Mouse (Mus musculus) midbrain, embryonic 13.5 days (tissue): ENCODE measurements around the gene Spin1. TPM values are rescaled to one million over a fixed set of nuclear protein-coding genes. Genes with fewer than 3 reads are reported as not detected.

Experiments
- ATAC-seq: fragments of 200-750 bp; cut with Nextera tagmentation; 2 replicates; pipeline ENCODE4 v1.8.0; 2017; ENCODE audit warnings: mild to moderate bottlenecking, moderate TSS enrichment, moderate library complexity
- H3K27ac ChIP-seq: fragments of 300-500 bp; sonication (generic); 2 replicates; pipeline ENCODE4 v1.5.1; 2015; ENCODE audit warnings: inconsistent platforms, mild to moderate bottlenecking, moderate library complexity
- H3K27me3 ChIP-seq: fragments of 300-500 bp; sonication (generic); 2 replicates; pipeline ENCODE4 v1.6.1; 2015; ENCODE audit warnings: mild to moderate bottlenecking, inconsistent platforms
- H3K36me3 ChIP-seq: fragments of 300-500 bp; sonication (generic); 2 replicates; pipeline ENCODE4 v1.6.1; 2015; ENCODE audit warnings: mild to moderate bottlenecking, inconsistent platforms
- H3K4me1 ChIP-seq: fragments of 300-500 bp; sonication (generic); replicated peaks from 2 replicates; pipeline ENCODE4 v1.6.1; 2015; ENCODE audit warnings: inconsistent platforms
- H3K4me2 ChIP-seq: fragments of 300-500 bp; sonication (generic); replicated peaks from 2 replicates; pipeline ENCODE4 v1.6.1; 2015; ENCODE audit warnings: moderate library complexity, mild to moderate bottlenecking, inconsistent platforms
- H3K4me3 ChIP-seq: fragments of 300-500 bp; sonication (generic); replicated peaks from 2 replicates; pipeline ENCODE4 v1.5.1; 2015; ENCODE audit warnings: mild to moderate bottlenecking, inconsistent platforms
- H3K9ac ChIP-seq: fragments of 300-500 bp; sonication (generic); replicated peaks from 2 replicates; pipeline ENCODE4 v1.6.1; 2015; ENCODE audit warnings: mild to moderate bottlenecking, inconsistent platforms
- H3K9me3 ChIP-seq: fragments of 300-500 bp; sonication (generic); 2 replicates; pipeline ENCODE4 v1.6.1; 2016; ENCODE audit warnings: mild to moderate bottlenecking, inconsistent platforms
- WGBS: fragments of 180-500 bp; shearing (Covaris S2); methylation state at CpG from one replicate; pipeline ENCODE4 v1.1.7; 2015; 5-methylcytosine and 5-hydroxymethylcytosine counted together
- polyA plus RNA-seq: library from polyadenylated mRNA; unstranded; fragments of >200 nt; fragmentation: Nextera tagmentation; extraction: Ambion mirVana; gene quantifications from 2 replicates; pipeline ENCODE4 v1.2.1, GENCODE M21; 2015

Gene Spin1
- polyA plus RNA-seq, 1 experiment from 2014 or later = 136 TPM

DNA sequence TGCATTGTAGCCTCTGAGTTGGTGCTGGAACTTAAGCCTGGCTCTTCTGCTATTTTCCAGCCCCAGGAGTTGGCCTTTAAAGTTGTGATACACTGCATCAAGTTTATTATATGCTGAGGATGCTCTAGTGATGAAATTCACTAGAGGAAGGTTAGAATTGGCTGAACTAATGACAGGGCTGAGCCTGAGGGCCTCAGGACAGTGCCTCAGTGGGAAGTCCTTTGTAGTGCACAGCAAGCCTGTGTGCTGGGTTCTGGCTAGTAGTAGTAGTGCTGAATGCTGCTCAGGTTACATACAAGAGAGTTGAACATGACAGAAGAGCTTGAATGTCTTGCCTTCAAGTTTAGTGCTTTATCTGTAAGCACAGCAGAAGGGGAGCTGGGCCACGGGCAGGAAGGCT, 21.3 kb downstream of the Spin1 start:
- Histone ChIP-seq H3K4me3 (no peak overlapping the region), H3K27ac (no peak overlapping the region), H3K4me1 (peaks cover 64% of the 10 kb centered on the region), H3K9ac (no peak overlapping the region), H3K9me3 (no peaks in the 10 kb centered on the region), H3K36me3 (0 out of 2 replicates have a peak, but pooled peaks cover 5% of the 10 kb centered on the region), H3K4me2 (no peak overlapping the region), H3K27me3 (no peaks in the 10 kb centered on the region)
- ATAC-seq = no peak
- 38% methylated on average over 1 of the region's 1 CpGs for WGBS

DNA sequence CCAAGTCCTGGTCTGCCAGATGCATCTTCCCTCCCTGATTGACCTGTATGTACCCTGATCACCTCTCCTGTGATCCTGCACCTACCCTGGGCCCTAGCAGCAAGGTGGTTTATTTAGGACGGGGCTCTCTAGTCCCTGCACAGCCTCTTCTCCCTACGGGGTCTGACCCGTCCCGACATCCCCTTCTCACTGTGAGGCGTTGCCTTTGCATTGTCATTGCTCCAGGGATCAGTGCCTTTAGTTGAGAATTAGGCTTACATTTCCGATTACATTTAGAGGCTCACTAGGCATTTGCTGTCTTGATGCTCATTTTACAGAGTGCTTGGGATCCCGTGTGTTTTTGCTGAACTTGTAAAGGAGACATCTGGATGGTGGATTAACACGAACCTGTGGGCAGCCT, 22.1 kb downstream of the Spin1 start:
- H3K36me3 ChIP-seq = 0 out of 2 replicates have a peak, but pooled peaks cover 6% of the 10 kb centered on the region
- no peak for ATAC-seq
- WGBS = 77% methylated on average over 8 of the region's 8 CpGs
- peaks cover 56% of the 10 kb centered on the region for H3K4me1 ChIP-seq
- H3K4me2 ChIP-seq = no peak overlapping the region
- no peaks in the 10 kb centered on the region for H3K27me3 ChIP-seq
- H3K27ac ChIP-seq = no peak overlapping the region
- no peaks in the 10 kb centered on the region for H3K9me3 ChIP-seq
- no peak overlapping the region for H3K4me3 ChIP-seq
- no peak overlapping the region for H3K9ac ChIP-seq

DNA sequence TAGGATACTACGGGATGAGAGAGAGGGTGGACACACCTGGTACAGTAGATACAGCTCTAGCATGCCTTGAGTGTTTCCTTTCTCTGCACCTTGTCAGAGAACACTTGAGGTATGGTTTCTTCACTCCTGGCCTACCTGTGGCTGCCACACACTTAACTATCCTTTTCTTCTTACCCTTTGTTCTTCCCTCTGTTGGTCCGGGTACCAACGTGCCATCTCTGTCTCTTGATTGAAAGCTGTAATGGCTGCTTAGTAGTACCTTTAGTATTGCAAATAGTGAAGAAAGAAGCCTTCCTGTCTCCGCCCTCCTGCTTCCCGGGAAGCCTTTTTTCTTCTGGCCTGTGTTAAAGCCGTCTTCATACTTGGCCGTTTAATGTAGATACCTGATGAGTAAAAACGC, 24.7 kb downstream of the Spin1 start:
- no peaks in the 10 kb centered on the region for H3K27me3 ChIP-seq
- no peaks in the 10 kb centered on the region for H3K9me3 ChIP-seq
- no peak overlapping the region for H3K4me3 ChIP-seq
- peaks cover 16% of the 10 kb centered on the region; the same call in 1 of the 2 replicates for H3K36me3 ChIP-seq
- WGBS = 87% methylated on average over 8 of the region's 8 CpGs
- H3K9ac ChIP-seq = no peak overlapping the region
- H3K4me2 ChIP-seq = no peak overlapping the region
- peaks cover 30% of the 10 kb centered on the region for H3K4me1 ChIP-seq
- no peak overlapping the region for H3K27ac ChIP-seq
- no peak for ATAC-seq

DNA sequence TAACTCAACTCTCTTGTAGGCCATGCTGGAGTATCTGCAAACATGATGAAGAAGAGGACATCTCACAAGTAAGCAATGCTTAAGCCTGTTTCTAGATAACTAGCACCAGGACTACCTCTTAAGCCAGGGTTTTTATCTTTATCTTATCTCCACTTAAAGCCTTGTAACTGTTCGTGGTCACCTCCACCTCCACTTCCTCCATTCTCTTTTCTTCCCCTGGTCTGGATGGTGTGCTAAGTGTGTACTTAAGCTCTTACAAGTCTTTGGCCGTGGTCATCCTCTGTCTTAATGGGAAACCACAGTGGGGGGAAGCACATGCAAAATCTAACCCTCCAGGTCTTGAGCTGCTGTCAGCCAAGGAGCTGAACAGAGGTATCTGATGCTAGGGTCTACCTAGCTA, 27.2 kb downstream of the Spin1 start:
- no peak overlapping the region for H3K4me3 ChIP-seq
- no peak for ATAC-seq
- no peaks in the 10 kb centered on the region for H3K27me3 ChIP-seq
- H3K36me3 ChIP-seq = peaks cover 30% of the 10 kb centered on the region
- no peak overlapping the region for H3K27ac ChIP-seq
- H3K4me2 ChIP-seq = no peak overlapping the region
- WGBS = 89% methylated on average over 2 of the region's 2 CpGs
- H3K9me3 ChIP-seq = no peaks in the 10 kb centered on the region
- peaks cover 7% of the 10 kb centered on the region for H3K4me1 ChIP-seq
- no peak overlapping the region for H3K9ac ChIP-seq

DNA sequence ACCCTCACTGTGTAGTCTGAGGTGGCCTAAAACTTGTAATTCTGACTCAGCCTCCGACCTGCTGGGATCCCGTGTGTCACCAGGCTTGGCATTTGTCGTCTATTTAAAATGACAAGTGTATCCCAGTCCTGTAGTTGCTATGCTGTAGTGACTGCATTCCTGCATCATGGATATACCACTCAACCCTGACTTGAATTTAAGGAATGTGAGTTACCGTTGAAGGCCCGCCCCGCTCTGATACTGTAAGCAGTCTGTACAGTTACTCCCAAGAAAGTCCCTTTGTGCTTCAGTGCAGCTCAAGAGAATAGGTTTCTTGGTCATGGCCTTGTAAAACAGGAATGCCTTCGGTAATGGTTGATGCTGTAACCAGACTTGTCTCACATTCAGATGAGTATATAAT, 27.7 kb downstream of the Spin1 start:
- no peak for ATAC-seq
- Histone ChIP-seq H3K9ac (no peak overlapping the region), H3K4me2 (no peak overlapping the region), H3K27me3 (no peaks in the 10 kb centered on the region), H3K9me3 (no peaks in the 10 kb centered on the region), H3K36me3 (peaks cover 35% of the 10 kb centered on the region), H3K4me3 (no peak overlapping the region), H3K27ac (no peak overlapping the region), H3K4me1 (peaks cover 3% of the 10 kb centered on the region; the same call in 1 of the 2 replicates)
- 95% methylated on average over 7 of the region's 7 CpGs for WGBS

DNA sequence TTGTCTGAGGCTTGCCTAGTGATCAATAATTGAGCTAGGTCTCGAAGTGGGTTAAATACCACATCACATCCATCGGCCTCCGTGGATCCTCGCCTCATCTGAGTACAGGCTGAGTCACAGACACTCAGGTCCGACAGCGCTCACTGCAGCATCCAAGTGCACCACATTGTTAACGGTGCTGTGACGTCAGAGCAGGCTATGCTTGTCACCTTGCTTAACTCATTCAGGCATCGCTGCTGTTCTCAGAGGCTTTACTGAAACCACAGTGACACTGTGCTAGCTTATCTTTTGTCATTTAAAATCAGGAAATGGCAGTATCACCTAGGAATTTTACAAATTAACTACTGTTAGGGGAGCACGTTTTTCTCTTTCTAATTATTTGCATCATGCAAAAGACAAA, 30.5 kb downstream of the Spin1 start:
- 0 out of 2 replicates have a peak, but pooled peaks cover 3% of the 10 kb centered on the region for H3K4me1 ChIP-seq
- H3K4me3 ChIP-seq = no peak overlapping the region
- H3K9ac ChIP-seq = no peak overlapping the region
- H3K9me3 ChIP-seq = no peaks in the 10 kb centered on the region
- 79% methylated on average over 10 of the region's 10 CpGs for WGBS
- peaks cover 44% of the 10 kb centered on the region for H3K36me3 ChIP-seq
- no peak overlapping the region for H3K27ac ChIP-seq
- H3K4me2 ChIP-seq = no peak overlapping the region
- ATAC-seq = peak; percentile 45; the same call in 1 of the 2 replicates
- no peaks in the 10 kb centered on the region for H3K27me3 ChIP-seq

DNA sequence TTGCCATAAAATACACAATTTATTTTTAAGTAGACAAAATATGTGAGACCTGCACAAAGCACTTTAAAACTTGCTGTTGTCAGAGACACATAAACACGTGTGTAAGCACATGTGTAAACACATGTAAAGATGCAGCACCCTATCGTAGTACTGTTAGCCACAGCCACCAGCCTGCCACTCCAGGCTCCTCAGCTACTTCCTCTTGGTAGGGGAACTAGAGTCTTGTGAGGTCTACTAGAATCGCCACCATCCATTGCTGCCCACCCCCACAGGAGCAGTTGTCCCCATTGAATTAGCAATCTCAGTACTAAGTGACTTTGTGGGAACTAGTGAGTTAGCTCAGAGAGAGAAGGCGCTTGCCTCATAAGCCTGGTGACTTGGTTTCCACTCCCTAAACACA, 35.6 kb downstream of the Spin1 start:
- Histone ChIP-seq H3K4me2 (no peak overlapping the region), H3K27ac (no peak overlapping the region), H3K36me3 (peaks cover 55% of the 10 kb centered on the region), H3K9me3 (no peaks in the 10 kb centered on the region), H3K27me3 (no peaks in the 10 kb centered on the region), H3K9ac (no peak overlapping the region), H3K4me1 (peaks cover 9% of the 10 kb centered on the region), H3K4me3 (no peak overlapping the region)
- ATAC-seq = no peak
- WGBS = 93% methylated on average over 4 of the region's 4 CpGs

DNA sequence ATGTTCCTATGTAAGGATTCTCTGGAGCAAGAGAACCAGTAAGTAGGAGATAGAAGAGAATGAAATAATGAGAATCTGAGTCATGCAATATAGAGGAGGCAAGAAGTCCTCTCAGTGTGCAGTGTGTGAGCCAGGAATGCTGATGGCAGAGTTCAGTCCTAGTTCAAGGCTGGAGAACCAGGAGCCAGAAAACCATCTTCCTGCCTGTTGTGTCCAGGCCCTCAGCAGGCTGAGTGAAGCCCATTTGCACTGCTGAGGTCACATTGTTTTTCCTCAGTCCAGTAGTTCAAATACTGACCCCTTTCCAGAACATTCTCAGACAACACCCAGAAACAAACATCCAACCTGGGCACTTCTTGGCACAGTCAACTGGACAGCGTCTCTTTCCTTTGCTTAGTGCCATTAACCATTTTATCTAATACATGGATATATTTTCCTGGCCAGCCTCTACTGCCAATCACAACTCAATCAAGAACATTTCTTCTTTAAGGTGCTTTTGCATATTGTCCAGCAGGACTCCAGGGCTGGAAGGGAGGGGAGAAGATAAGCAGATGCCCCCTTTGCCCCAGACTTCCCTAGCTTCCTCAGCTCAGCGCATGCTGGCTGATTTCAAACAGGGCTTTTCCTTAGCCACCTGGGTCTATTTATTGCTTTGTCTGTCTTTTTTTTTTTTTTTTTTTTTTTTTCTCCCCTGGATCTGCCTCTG, 36.5 kb downstream of the Spin1 start:
- Histone ChIP-seq H3K36me3 (peaks cover 55% of the 10 kb centered on the region), H3K4me2 (no peak overlapping the region), H3K9ac (no peak overlapping the region), H3K27ac (peak overlapping the region; percentile 2; the same call in 1 of the 2 replicates), H3K27me3 (no peaks in the 10 kb centered on the region), H3K4me1 (peaks cover 9% of the 10 kb centered on the region), H3K9me3 (no peaks in the 10 kb centered on the region), H3K4me3 (no peak overlapping the region)
- ATAC-seq = no peak
- WGBS = 80% methylated on average over 2 of the region's 2 CpGs

DNA sequence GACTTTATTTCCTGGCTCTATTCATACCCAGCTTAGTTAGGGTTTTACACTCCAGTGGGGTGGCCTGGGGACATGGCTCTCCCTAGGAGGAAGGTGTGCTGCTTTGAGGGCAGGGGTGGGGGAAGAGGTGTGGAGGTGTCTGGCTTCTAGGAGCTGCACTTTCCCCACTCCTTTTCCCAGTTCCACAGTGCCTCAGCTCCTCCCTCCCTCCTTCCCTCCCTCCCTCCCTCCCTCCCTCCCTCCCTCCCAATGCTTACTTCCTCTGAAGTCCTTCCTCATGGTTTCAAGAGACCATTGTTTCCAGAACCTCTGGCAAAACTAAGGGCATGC, 37.0 kb downstream of the Spin1 start:
- H3K9me3 ChIP-seq = no peaks in the 10 kb centered on the region

DNA sequence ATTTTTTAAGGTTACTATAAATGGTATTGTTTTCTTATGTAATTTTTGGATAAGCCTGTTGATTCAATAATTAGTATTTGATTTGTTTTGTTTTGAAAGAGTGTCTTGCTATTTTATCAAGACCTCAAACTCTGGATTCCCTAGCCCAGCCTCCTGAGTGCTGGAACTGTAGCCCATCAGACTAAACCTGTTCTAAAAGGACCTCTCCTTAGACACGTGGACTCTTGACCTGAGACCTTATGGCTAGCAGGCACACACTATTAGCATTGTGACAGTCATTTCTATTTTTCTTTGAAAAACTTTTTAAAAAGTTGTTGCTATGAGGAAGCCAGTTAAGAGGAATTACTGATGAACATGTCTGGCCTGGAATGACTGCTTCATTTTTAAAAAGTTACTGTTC, 46.4 kb downstream of the Spin1 start:
- H3K9me3 ChIP-seq = no peaks in the 10 kb centered on the region
- H3K27ac ChIP-seq = no peak overlapping the region
- ATAC-seq = no peak
- peaks cover 46% of the 10 kb centered on the region for H3K36me3 ChIP-seq
- 84% methylated on average over 1 of the region's 1 CpGs for WGBS
- no peak overlapping the region for H3K4me2 ChIP-seq
- no peak overlapping the region for H3K9ac ChIP-seq
- H3K4me1 ChIP-seq = 0 out of 2 replicates have a peak, but pooled peaks cover 2% of the 10 kb centered on the region
- H3K4me3 ChIP-seq = no peak overlapping the region
- H3K27me3 ChIP-seq = no peaks in the 10 kb centered on the region

More for the DNA sequence above, 37.0 kb downstream of the Spin1 start:
- no peaks in the 10 kb centered on the region for H3K27me3 ChIP-seq
- H3K4me1 ChIP-seq = peaks cover 9% of the 10 kb centered on the region
- no peak for ATAC-seq
- H3K36me3 ChIP-seq = peaks cover 51% of the 10 kb centered on the region
- H3K4me3 ChIP-seq = no peak overlapping the region
- no peak overlapping the region for H3K9ac ChIP-seq
- H3K27ac ChIP-seq = peak overlapping the region; percentile 2; the same call in 1 of the 2 replicates
- H3K4me2 ChIP-seq = no peak overlapping the region

DNA sequence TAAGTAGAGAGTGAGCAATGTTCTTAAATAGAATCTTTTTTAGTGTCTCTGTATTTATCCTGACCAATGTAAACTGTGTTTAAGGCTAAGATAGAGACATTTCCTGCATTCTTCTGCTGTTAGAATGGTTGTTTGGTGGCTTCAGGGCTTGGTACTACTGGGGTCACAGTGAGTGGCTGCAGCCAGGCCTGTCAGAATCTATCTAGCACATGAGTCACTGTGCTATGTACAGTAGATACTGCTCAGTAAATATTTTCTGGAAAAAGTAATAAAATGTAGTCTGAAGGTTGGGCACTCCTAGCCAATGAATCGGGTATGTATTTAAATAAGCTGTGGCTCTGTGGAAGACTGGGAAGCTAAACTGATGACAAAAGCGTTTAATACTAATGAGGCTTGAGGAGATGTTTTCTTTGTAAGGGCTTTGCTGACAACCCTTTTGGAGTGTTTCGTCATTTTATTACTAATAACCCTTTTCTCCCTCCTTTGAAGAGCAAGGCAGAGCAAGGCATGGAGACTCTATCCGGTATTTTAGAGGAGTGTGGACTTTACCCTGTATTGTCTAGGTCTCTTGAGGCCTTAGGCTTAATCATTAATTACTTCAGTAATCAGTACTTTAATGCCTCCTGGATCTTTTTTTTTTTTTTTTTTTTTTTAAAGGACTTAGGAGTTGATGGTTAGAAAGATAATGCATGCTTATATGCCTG, 52.4 kb downstream of the Spin1 start:
- no peak for ATAC-seq
- no peak overlapping the region for H3K4me3 ChIP-seq
- H3K9me3 ChIP-seq = no peaks in the 10 kb centered on the region
- H3K4me2 ChIP-seq = no peak overlapping the region
- no peaks in the 10 kb centered on the region for H3K4me1 ChIP-seq
- WGBS = 77% methylated on average over 4 of the region's 4 CpGs
- peaks cover 49% of the 10 kb centered on the region for H3K36me3 ChIP-seq
- H3K27ac ChIP-seq = no peak overlapping the region
- H3K27me3 ChIP-seq = no peaks in the 10 kb centered on the region
- H3K9ac ChIP-seq = no peak overlapping the region

DNA sequence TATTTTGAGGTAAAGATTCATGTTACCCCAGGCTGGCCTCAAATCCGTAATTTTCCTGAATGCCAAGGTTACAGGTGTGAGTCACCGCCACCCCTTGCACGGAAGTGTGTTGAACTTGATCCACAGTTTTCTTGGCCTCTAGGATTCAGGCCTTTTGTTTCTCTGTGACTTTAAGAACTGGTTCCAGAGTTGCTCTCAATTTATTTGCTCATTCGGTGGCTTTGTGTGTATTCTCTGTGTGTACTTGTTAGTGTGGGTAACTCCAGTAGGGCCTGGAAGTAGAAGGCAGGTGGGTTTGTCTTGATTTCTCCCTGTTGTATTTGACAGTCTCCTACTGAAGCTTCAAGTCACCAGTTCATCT, 53.0 kb downstream of the Spin1 start:
- H3K4me2 ChIP-seq = no peak overlapping the region
- no peaks in the 10 kb centered on the region for H3K27me3 ChIP-seq
- 95% methylated on average over 4 of the region's 4 CpGs for WGBS
- H3K4me1 ChIP-seq = no peaks in the 10 kb centered on the region
- H3K4me3 ChIP-seq = no peak overlapping the region
- H3K27ac ChIP-seq = no peak overlapping the region
- peaks cover 54% of the 10 kb centered on the region for H3K36me3 ChIP-seq
- no peak overlapping the region for H3K9ac ChIP-seq
- no peaks in the 10 kb centered on the region for H3K9me3 ChIP-seq
- ATAC-seq = no peak
